Mouse (Mus musculus) layer of hippocampus, adult 2 months (tissue): ENCODE measurements around the gene Gm21188. TPM values are rescaled to one million over a fixed set of nuclear protein-coding genes. Genes with fewer than 3 reads are reported as not detected.
"Not testable (repeated sequence)": the region's sequence is repeated elsewhere in the genome, so short reads cannot be mapped to it uniquely, and the experiment has no call there.

Experiments used
- DNase-seq, 2 experiments: peaks; one replicate each; pipeline ENCODE4 v3.0.0; 2022; ENCODE audit warnings: low spot score in 2 of 2
- H3K27ac ChIP-seq: fragments of 200-600 bp; 2 replicates; pipeline ENCODE4 v1.8.1; 2022
- H3K4me3 ChIP-seq: fragments of 200-600 bp; 2 replicates; pipeline ENCODE4 v1.8.1; 2022; ENCODE audit warnings: mild to moderate bottlenecking
- total RNA-seq, 2 experiments: library from RNA; stranded (reverse); gene quantifications; 2 replicates each; pipeline ENCODE4 v1.2.3; 2021

Gm21188 gene
- total RNA-seq, 2 experiments from 2014 or later, result not detected

DNA sequence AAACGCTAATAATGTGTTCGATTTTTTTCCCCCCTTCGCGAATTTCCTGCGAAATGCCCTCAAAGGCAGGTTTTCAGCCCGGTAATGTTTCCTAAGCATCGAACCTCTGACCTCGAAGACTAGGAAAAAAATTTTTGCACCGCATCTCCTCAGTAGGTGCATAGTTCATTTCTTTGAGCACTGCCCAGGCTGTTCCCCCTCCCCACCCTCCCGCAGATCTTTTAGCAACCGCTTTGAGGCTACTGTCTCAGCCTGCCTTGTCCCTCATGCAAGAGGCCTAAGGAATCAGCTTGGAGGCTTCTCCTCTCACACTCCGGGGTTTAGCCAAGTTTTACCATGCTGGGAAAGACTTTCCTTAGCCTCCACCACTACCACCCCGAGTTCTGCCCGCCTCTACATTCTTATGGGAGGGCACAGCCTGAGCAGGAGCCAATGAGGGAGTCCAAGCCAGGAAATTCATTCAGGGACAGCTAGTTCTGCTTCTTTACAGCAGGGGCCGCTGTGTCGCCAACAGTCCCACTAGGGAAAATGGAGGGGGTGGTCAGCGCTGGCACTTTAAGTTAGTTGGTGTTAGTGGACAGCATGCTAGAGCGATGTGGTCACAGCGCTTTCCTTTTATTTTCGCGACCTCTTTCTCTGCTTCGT lies 53.4 kb downstream of the Gm21188 start:
- not testable (repeated sequence) for H3K4me3 ChIP-seq, H3K27ac ChIP-seq, DNase-seq

DNA sequence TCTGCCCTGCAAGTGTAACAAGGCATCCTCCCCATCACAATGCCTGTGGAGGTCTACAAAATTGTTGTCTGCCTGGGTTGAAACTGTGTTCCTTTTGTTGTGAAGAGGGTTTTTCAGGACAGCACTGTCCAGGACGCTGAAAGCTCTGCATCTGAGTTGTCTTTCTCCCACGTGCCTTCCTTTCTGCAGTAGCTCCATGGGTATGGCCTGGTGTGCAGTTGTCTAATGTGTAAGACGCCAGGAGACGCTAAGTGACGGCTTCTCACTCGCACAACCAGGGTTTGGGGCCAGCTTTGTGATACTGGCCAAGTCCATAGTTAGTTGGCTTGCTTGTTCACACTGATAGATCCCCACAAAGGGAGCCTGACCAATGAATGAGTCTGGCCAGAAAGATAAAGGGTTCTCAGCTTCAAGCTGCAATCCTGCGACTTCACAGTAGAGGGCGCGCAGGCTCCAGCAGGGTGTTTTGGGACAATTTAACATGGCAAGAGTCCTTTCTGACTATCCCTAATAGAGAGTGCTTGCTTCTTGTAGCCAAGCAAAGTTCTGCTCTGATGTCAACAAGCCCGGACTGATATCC lies 60.0 kb downstream of the Gm21188 start:
- H3K27ac ChIP-seq, DNase-seq, H3K4me3 ChIP-seq: not testable (repeated sequence)

DNA sequence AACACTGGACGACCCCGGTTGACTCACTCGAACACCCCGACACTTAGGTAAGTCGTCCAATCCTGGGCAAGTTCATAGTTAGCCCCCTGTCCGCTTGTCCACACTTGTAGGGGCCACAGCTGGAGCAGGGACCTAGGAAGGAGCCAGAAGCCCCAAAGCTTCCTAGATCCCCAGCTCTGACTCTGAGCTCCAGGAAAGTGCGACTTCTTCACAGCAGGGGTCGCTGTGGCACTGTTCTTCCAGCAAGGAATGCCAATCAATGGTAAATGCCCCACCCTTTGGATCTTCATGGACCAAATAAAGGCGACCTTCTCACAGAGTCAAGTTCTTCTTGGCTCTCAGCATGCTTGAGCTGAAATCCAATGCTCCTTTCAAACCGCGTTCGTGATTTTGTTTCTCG lies 60.7 kb downstream of the Gm21188 start:
- DNase-seq, H3K4me3 ChIP-seq, H3K27ac ChIP-seq: not testable (repeated sequence)

Other genes with a start within 250 kb of the Gm21188 start
- gene AF067063, start 222.0 kb downstream of the Gm21188 start, total RNA-seq, result not detected
- not detected for gene D13Ertd608e, start 216.2 kb downstream of the Gm21188 start, total RNA-seq
- gene Tcstv1, start 157.4 kb downstream of the Gm21188 start, total RNA-seq, result not detected
- gene Gm21761, start 122.9 kb downstream of the Gm21188 start, total RNA-seq, result not detected
- not detected for gene B020031M17Rik, start 101.4 kb downstream of the Gm21188 start, total RNA-seq
- gene Gm36079, start 25.2 kb downstream of the Gm21188 start, total RNA-seq, result not detected
- not detected for gene Gm20767, start 88.1 kb upstream of the Gm21188 start, total RNA-seq
- gene Gm21818, start 120.2 kb upstream of the Gm21188 start, total RNA-seq, result not detected
- gene Gm21762, start 163.8 kb upstream of the Gm21188 start, total RNA-seq, result not detected
- not detected for gene Gm21731, start 186.9 kb upstream of the Gm21188 start, total RNA-seq
- not detected for gene AF067061, start 210.9 kb upstream of the Gm21188 start, total RNA-seq
- gene BC147527, start 248.2 kb upstream of the Gm21188 start, total RNA-seq, result not detected